Mouse (Mus musculus): Measurements from ENCODE around the gene Myo18a. TPM values are rescaled to one million over a fixed set of nuclear protein-coding genes. Genes with fewer than 3 reads are reported as not detected.

Myo18a gene
- polyA plus RNA-seq, 1 experiment = 23.5 TPM

DNA sequence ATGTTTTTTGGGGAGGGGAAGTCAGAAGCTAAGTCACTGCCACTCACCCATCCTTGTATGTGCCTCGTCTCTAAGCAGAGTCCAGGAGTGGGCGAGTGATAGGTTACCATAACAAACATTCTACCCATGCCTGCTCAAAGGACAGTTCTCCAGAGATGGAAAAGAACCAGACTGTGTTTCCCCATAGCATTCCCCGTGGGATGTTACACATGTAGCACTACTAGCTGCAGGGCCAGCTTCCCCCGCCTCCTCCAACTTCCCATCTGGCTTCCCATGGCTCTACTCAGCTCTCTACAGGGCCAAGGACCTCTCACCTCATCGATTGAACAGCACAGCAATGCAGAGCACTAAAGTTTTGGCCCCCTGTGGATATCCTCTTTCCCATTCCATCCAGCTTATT, 32.2 kb downstream of the Myo18a start:
- no peak for DNase-seq (ENCODE audit: low read depth)

DNA sequence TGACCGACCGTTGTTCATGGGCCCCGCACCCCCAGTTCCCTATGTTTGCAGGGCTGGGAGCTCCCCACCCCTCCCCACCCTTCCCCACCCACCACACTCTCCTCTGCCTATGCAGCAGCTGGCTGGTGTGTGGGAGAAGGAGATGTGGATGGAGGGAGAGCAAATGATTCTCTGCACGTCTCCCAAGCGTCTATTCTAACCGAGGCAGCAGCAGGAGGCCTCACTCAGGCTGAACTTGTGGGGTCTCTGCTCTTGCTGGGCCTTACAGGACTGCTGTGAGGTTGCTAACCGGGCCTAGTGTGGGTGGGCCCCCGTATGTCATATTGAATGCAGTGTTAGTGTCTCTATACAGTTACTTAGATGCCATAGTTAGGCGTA, 37.4 kb downstream of the Myo18a start:
- DNase-seq (ENCODE audit: low read depth) = no peak

- no peak for DNase-seq (ENCODE audit: low read depth)
Observed at GRCm38 (mm10) chr11:77800869-77801701, 38.0 kb downstream of the Myo18a start.

- no peak for DNase-seq (ENCODE audit: low read depth)
Observed at GRCm38 (mm10) chr11:77802341-77802865, 39.4 kb downstream of the Myo18a start.

- no peak for DNase-seq (ENCODE audit: low read depth)
Observed at GRCm38 (mm10) chr11:77806218-77806617, 43.2 kb downstream of the Myo18a start.

DNA sequence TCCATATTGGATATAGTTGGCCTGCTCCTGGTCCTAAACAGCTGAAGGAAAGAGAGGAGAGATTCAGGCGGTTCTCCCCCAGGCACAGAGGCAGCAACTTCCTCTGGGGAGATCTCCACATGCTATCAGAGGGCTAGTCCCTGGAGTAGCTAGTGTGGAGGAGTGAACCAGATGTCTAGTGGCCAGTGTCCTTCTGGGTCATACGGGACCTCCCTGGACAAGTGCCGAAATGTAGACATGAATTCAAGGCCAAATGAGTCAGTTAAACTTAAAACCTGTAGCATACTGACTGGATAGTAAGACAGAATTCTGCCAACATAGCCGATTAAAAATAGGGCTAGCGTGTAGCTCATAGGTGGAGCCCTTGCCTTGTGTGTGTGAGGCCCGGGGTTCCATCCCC, 43.8 kb downstream of the Myo18a start:
- no peak for DNase-seq (ENCODE audit: low read depth)

DNA sequence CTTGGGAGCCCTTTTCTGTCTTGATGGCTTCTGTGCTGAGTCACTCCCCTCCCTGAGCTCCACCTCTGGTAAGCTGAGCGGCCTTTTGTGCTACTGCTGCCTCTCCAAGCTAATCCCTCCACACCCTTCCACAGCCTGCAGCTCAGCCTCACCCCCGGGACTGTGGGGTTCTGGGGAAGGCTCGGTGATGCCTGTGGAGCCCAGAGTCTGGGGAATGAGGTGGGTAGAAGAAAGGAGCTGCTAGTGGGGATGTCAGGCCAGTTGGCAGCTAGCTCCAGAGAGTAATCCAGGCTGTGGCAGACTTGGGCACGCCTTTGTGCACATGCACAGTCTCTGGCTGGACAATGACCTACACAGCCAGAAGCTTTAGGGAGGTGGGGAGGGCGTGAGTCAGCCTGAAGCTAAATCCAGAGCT, 45.0 kb downstream of the Myo18a start:
- no peak for DNase-seq (ENCODE audit: low read depth)

DNA sequence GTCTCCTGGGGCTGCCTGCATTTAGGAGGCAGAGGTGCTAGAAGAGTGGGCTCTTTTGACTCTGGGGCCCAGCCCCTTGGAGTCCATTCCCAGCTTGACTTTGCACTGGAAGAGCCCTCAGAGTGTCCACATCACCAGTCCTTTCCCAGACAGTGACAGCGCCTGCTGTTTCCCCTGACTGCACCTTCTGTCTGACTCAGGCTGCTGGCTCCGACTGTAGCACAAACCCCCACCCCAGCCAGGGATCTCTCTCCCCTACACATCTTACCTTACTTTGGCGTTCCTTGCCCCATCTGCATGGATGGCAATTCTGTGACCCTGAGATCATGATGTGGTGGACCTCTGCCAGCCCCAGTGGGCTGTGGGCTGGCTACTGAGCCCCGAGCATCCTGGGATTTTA, 46.2 kb downstream of the Myo18a start:
- no peak for DNase-seq (ENCODE audit: low read depth)

DNA sequence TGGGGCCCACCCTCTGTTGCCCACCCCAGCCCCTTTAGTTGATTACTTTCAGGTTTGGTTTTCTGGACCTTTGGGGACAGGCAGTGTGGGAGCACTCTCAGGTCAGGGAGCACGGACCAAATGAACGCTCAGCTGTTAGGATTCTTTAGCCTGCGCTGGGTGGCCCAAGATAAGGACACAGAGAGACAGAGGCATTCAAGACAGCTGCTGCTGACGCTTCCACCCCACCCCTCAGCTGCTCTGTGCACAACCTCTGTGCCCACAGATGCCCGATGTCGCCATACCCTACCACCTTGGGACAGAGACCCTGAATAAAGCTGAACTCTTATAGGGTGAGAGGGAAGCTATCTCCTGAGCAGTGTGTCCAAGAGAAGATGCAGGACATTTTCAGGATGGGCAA, 47.0 kb downstream of the Myo18a start:
- no peak for DNase-seq (ENCODE audit: low read depth)

DNA sequence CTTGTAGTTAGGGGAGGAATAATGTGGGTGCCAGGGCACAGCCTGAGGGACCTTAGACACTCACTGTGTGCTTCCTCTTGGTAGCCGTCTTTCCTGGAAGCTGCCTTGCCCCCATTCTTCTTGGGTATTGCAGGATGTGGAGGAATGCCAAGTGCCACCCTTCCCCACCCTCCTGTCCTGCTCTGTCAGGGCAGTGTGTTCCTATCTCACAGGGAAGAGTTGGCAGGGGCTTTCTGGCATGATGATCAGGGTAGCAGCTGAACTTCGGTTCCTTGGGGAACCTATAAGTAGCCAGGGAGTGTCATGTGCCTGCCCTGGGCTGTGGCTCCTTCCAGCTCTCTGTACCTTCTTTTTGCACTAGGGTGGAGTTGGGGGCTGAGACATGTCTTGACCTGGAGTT, 50.9 kb downstream of the Myo18a start:
- DNase-seq (ENCODE audit: low read depth) = no peak

GRCm38 (mm10) chr11:77816003-77816402, 53.0 kb downstream of the Myo18a start:
- DNase-seq (ENCODE audit: low read depth) = no peak

GRCm38 (mm10) chr11:77821648-77822047, 58.6 kb downstream of the Myo18a start:
- no peak for DNase-seq (ENCODE audit: low read depth)

DNA sequence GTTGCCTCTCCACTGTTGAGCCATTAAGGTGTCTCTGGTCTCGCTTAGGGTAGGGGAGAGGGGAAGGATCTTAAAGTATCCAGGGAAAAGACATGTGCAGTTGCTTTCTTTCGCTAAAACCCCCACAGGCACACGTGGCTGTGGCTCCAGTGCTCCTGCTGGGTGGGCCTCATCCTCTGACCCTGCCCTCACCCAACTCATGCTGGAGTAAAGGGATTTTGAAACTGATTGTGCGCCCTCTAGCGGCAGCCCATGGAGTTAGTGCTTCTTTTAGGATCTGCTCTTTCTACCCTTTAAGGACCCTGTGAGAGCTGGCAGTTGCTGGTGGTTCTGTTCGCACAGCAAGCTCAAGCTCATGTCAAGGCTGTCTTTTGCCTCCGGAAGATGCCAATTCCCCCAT, 59.7 kb downstream of the Myo18a start:
- DNase-seq (ENCODE audit: low read depth) = no peak

GRCm38 (mm10) chr11:77825853-77826252, 62.8 kb downstream of the Myo18a start:
- DNase-seq (ENCODE audit: low read depth) = no peak

DNA sequence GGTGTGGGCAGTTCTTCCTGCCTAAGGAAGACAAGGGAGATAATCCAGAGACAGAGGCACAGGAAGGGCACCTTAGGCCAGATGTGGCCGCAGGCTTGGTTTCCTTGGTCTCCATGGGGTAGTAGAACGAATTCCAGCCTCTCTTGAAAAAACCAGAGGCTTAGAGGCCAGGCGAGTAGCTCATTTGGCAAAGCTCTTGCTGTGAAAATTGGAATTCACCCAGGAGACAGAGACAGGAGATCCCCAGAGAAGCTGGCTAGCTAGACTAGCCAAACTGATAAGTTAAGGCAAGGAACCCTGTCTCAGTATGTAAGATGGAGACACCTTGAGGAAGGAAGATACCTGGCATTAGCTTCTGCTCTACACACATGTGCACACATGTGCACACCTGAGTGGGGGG, 63.3 kb downstream of the Myo18a start:
- DNase-seq (ENCODE audit: low read depth) = no peak

DNA sequence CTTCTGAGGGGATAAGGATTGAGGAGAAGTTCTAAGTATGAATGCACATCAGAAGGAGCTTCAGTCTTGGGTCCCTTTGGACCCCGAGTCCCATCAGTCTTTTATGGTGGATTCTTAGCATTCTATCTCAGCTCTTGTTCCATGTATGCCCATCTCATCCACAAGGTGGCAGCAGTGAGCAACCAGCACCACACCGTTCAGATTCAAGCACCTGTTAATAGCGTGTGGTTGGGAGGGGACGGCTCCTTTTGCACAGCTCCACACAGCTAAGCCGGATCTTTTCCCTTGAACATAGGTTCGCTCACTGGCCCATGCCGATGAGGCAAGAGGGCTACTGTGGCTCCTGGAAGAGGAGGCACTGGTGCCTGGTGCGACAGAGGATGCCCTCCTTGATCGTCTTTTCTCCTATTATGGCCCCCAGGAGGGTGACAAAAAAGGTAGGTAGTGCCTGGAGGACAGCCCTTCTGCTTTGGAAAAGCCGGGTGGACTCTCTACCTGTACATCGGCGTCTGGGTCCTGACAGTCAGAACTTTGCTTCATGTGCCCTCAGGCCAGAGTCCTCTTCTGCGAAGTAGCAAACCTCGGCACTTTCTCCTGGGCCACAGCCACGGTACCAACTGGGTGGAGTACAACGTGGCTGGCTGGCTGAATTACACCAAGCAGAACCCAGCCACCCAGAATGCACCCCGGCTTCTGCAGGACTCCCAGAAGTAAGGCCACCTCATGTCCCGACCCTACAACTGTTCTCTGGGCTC, 64.4 kb downstream of the Myo18a start:
- no peak for DNase-seq (ENCODE audit: low read depth)

DNA sequence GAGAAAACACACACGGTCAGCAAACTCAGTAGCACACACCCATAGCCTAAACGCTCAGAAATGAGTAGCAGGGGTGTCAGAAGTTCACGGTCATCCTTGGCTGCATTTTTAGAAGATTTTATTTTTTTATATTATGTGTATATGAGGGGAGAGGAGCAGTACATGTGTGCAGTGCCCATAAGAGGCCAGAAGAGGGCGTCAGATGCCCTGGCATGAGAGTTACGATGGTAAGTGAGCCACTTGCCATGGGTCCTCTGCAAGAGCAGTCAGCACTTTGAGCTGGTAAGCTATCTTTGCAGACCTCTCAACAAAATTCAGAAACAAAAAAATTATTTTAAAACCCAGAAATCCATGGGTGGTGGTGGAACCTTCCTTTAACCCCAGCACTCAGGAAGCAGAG, 65.1 kb downstream of the Myo18a start:
- no peak for DNase-seq (ENCODE audit: low read depth)

DNA sequence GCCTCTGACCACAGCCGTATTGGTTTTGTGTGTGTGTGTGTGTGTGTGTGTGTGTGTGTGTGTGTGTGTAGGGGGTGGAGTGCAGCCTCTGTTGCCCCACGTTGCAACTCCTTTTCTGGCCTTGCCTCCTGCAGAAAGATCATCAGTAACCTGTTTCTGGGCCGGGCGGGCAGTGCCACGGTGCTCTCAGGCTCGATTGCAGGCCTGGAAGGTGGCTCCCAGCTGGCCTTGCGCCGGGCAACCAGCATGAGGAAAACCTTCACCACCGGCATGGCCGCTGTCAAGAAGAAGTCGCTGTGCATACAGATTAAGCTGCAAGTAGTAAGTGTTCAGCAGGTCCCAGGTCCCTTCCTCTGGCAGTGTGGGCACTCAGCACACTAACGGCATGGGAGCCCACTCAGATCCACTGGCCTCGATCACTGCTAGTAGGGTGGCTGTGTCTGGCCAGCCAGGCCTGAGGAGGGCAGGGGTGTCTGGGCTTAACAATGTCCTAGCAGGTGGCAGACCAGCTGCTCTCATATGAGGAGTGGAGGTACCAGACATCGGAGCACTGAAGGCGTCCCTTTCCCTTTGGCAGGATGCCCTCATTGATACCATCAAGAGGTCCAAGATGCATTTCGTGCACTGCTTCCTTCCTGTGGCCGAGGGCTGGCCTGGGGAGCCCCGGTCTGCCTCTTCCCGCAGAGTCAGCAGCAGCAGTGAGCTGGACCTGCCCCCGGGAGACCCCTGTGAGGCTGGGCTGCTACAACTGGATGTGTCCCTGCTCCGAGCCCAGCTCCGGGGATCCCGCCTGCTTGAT, 66.2 kb downstream of the Myo18a start:
- no peak for DNase-seq (ENCODE audit: low read depth)

DNA sequence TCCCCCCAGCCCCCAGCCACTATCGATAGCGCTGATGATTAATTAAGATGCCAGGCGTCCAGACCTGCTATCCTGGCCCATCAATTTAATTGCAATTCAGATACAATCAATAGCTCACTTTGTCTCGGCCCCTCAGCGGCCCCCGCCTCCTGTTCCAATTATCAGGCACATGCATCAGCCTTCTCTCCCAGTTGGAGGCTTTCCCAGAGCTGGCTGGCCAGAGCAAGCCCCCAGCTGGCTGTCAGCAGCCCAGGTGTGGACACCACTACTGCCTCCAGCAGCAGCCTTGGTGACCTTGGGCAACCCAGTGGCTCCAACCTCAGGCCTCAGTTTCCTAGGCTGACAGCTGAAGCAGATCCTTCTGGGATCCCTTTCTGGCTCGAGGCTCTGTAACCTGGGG, 67.8 kb downstream of the Myo18a start:
- DNase-seq (ENCODE audit: low read depth) = no peak

DNA sequence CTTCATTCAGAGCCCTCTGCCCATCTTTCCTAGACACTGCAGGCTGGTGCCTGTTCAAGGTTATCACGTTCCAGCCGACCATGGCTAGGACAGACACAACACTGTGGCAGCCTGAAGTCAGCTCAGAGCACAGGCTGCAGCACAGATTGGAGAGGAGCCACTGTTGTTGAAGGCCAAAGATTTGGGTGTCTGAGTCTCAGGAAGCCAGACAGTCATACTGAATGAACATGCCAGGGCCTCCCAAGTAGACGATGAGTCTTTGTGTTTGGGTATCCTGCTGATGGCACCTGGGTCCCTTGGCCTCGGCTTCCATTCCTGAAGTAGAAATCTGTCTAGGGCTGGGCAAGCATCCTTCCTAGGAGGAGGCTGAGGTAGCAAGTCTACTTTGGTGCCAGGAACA, 69.5 kb downstream of the Myo18a start:
- DNase-seq (ENCODE audit: low read depth) = no peak

GRCm38 (mm10) chr11:77835109-77835508, 72.1 kb downstream of the Myo18a start:
- DNase-seq (ENCODE audit: low read depth) = no peak

DNA sequence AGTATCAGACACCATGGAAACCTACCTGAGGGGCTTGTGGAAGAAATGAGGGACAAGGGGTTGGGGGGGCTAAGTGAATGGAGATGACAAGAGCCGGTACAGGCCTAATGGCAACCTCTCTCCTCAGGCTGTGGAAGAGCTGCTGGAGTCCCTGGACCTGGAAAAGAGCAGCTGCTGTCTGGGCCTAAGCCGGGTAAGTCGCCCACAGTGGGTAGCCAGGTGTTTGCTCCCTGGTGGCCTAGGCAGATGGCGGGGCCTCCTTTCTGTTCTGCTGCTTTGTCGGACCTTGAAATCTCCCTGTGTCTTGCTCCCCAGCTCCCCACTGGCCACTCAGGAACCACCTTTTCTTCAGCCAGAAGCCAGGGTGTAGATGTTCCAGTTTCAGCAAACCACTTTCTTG, 73.2 kb downstream of the Myo18a start:
- no peak for DNase-seq (ENCODE audit: low read depth)
